Mouse (Mus musculus): ENCODE measurements at regions not wholly inside any gene's neighbourhood (a gene's known extent, or its start where the extent isn't known, plus 50 kb on each side); places are given as distances from the start of the nearest gene placed in this dataset.
"Not testable (repeated sequence)": the region's sequence is repeated elsewhere in the genome, so short reads cannot be mapped to it uniquely, and the experiment has no call there.

GRCm38 (mm10) chr2:162867516-162868029 lies 63.8 kb upstream of the Srsf6 start:
- Histone ChIP-seq H3K36me3 (no peaks in the 10 kb centered on the region), H3K27me3 (peaks cover 13% of the 10 kb centered on the region; the same call in 1 of the 2 replicates), H3K4me1 (replicated peaks) (peaks cover 10% of the 10 kb centered on the region), H3K9ac (0 out of 2 replicates have a peak overlapping the region, but pooled peaks have one; percentile 6), H3K9me3 (no peaks in the 10 kb centered on the region), H3K4me3 (peak overlapping the region; percentile 25), H3K27ac (no peak overlapping the region), H3K4me2 (peak overlapping the region; percentile 53)
- 4% methylated on average over 15 of the region's 15 CpGs for WGBS
- no peak for ATAC-seq (ENCODE audit: low FRiP score)

- Histone ChIP-seq H3K27ac (no peak overlapping the region), H3K36me3 (no peaks in the 10 kb centered on the region), H3K4me3 (peak overlapping the region; percentile 25), H3K9me3 (no peaks in the 10 kb centered on the region), H3K4me2 (peak overlapping the region; percentile 53), H3K27me3 (peaks cover 13% of the 10 kb centered on the region; the same call in 1 of the 2 replicates), H3K4me1 (replicated peaks) (peaks cover 10% of the 10 kb centered on the region), H3K9ac (0 out of 2 replicates have a peak overlapping the region, but pooled peaks have one; percentile 6)
- WGBS: 13% methylated on average over 11 of the region's 11 CpGs
- no peak for ATAC-seq (ENCODE audit: low FRiP score)
Observed at GRCm38 (mm10) chr2:162866613-162867314, 64.6 kb upstream of the Srsf6 start.

- Histone ChIP-seq H3K4me1 (replicated peaks) (peaks cover 10% of the 10 kb centered on the region), H3K9me3 (no peaks in the 10 kb centered on the region), H3K36me3 (no peaks in the 10 kb centered on the region), H3K9ac (no peak overlapping the region), H3K27me3 (peaks cover 13% of the 10 kb centered on the region; the same call in 1 of the 2 replicates), H3K27ac (no peak overlapping the region), H3K4me3 (no peak overlapping the region), H3K4me2 (no peak overlapping the region)
- ATAC-seq (ENCODE audit: low FRiP score): no peak
- WGBS: 74% methylated on average over 1 of the region's 1 CpGs
Observed at GRCm38 (mm10) chr2:162864571-162864970, 66.8 kb upstream of the Srsf6 start.

GRCm38 (mm10) chr2:162854606-162855005 lies 76.7 kb upstream of the Srsf6 start:
- no peak overlapping the region for H3K4me2 ChIP-seq
- H3K9ac ChIP-seq: no peak overlapping the region
- ATAC-seq (ENCODE audit: low FRiP score): no peak
- WGBS: 83% methylated on average over 6 of the region's 6 CpGs
- no peak overlapping the region for H3K4me3 ChIP-seq
- no peaks in the 10 kb centered on the region for H3K36me3 ChIP-seq
- H3K27ac ChIP-seq: no peak overlapping the region
- H3K9me3 ChIP-seq: no peaks in the 10 kb centered on the region
- no peaks in the 10 kb centered on the region for H3K27me3 ChIP-seq
- no peaks in the 10 kb centered on the region for H3K4me1 ChIP-seq (replicated peaks)

GRCm38 (mm10) chr2:162853576-162853975 lies 77.8 kb upstream of the Srsf6 start:
- Histone ChIP-seq H3K4me3 (no peak overlapping the region), H3K9me3 (no peaks in the 10 kb centered on the region), H3K9ac (no peak overlapping the region), H3K4me2 (no peak overlapping the region), H3K4me1 (replicated peaks) (no peaks in the 10 kb centered on the region), H3K27ac (no peak overlapping the region), H3K27me3 (no peaks in the 10 kb centered on the region), H3K36me3 (no peaks in the 10 kb centered on the region)
- 71% methylated on average over 7 of the region's 7 CpGs for WGBS
- ATAC-seq (ENCODE audit: low FRiP score): no peak

GRCm38 (mm10) chr2:162841761-162842160 lies 89.6 kb upstream of the Srsf6 start:
- H3K4me1 ChIP-seq (replicated peaks); ATAC-seq (ENCODE audit: low FRiP score); H3K27me3 ChIP-seq; H3K4me2 ChIP-seq; H3K9ac ChIP-seq; H3K9me3 ChIP-seq; H3K4me3 ChIP-seq; H3K27ac ChIP-seq; H3K36me3 ChIP-seq: not testable (repeated sequence)
- WGBS: 89% methylated on average over 9 of the region's 9 CpGs

GRCm38 (mm10) chr2:162837776-162838175 lies 93.6 kb upstream of the Srsf6 start:
- 58% methylated on average over 2 of the region's 2 CpGs for WGBS
- no peaks in the 10 kb centered on the region for H3K9me3 ChIP-seq
- no peak overlapping the region for H3K27ac ChIP-seq
- peaks cover 4% of the 10 kb centered on the region; the same call in 1 of the 2 replicates for H3K4me1 ChIP-seq (replicated peaks)
- no peaks in the 10 kb centered on the region for H3K27me3 ChIP-seq
- ATAC-seq (ENCODE audit: low FRiP score): no peak
- H3K36me3 ChIP-seq: no peaks in the 10 kb centered on the region
- no peak overlapping the region for H3K4me3 ChIP-seq
- H3K4me2 ChIP-seq: no peak overlapping the region
- H3K9ac ChIP-seq: no peak overlapping the region

- no peaks in the 10 kb centered on the region for H3K27me3 ChIP-seq
- H3K27ac ChIP-seq: no peak overlapping the region
- no peak for ATAC-seq (ENCODE audit: low FRiP score)
- WGBS: 17% methylated on average over 6 of the region's 6 CpGs
- H3K4me1 ChIP-seq (replicated peaks): peaks cover 4% of the 10 kb centered on the region; the same call in 1 of the 2 replicates
- H3K4me2 ChIP-seq: no peak overlapping the region
- H3K36me3 ChIP-seq: no peaks in the 10 kb centered on the region
- H3K9ac ChIP-seq: no peak overlapping the region
- no peaks in the 10 kb centered on the region for H3K9me3 ChIP-seq
- no peak overlapping the region for H3K4me3 ChIP-seq
Observed at GRCm38 (mm10) chr2:162833741-162834140, 97.6 kb upstream of the Srsf6 start.

GRCm38 (mm10) chr2:162818787-162819186 lies 112.5 kb upstream of the Srsf6 start:
- 95% methylated on average over 4 of the region's 4 CpGs for WGBS
- no peaks in the 10 kb centered on the region for H3K9me3 ChIP-seq
- H3K27me3 ChIP-seq: no peaks in the 10 kb centered on the region
- no peak for ATAC-seq (ENCODE audit: low FRiP score)
- no peak overlapping the region for H3K4me3 ChIP-seq
- 0 out of 2 replicates have a peak, but pooled peaks cover 4% of the 10 kb centered on the region for H3K4me1 ChIP-seq (replicated peaks)
- H3K27ac ChIP-seq: no peak overlapping the region
- H3K9ac ChIP-seq: no peak overlapping the region
- no peak overlapping the region for H3K4me2 ChIP-seq
- H3K36me3 ChIP-seq: no peaks in the 10 kb centered on the region

- no peaks in the 10 kb centered on the region for H3K27me3 ChIP-seq
- no peaks in the 10 kb centered on the region for H3K9me3 ChIP-seq
- no peaks in the 10 kb centered on the region for H3K4me1 ChIP-seq (replicated peaks)
- no peaks in the 10 kb centered on the region for H3K36me3 ChIP-seq
- H3K27ac ChIP-seq: no peak overlapping the region
- H3K4me3 ChIP-seq: no peak overlapping the region
- no peak overlapping the region for H3K9ac ChIP-seq
- ATAC-seq (ENCODE audit: low FRiP score): no peak
- 61% methylated on average over 2 of the region's 2 CpGs for WGBS
- no peak overlapping the region for H3K4me2 ChIP-seq
Observed at GRCm38 (mm10) chr2:162814205-162814604, 117.1 kb upstream of the Srsf6 start.

- H3K9ac ChIP-seq: no peak overlapping the region
- WGBS: 86% methylated on average over 10 of the region's 10 CpGs
- H3K4me3 ChIP-seq: no peak overlapping the region
- no peak for ATAC-seq (ENCODE audit: low FRiP score)
- H3K27me3 ChIP-seq: no peaks in the 10 kb centered on the region
- no peaks in the 10 kb centered on the region for H3K4me1 ChIP-seq (replicated peaks)
- no peak overlapping the region for H3K4me2 ChIP-seq
- no peaks in the 10 kb centered on the region for H3K9me3 ChIP-seq
- H3K36me3 ChIP-seq: no peaks in the 10 kb centered on the region
- H3K27ac ChIP-seq: no peak overlapping the region
Observed at GRCm38 (mm10) chr2:162807747-162808146, 123.6 kb upstream of the Srsf6 start.

- WGBS: 75% methylated on average over 4 of the region's 4 CpGs
- ATAC-seq (ENCODE audit: low FRiP score): no peak
Observed at GRCm38 (mm10) chr2:162796528-162796927, 134.8 kb upstream of the Srsf6 start.

GRCm38 (mm10) chr2:162794285-162794684 lies 133.3 kb upstream of the Ptprt start:
- no peaks in the 10 kb centered on the region for H3K36me3 ChIP-seq
- H3K4me2 ChIP-seq: no peak overlapping the region
- no peak overlapping the region for H3K4me3 ChIP-seq
- H3K27ac ChIP-seq: no peak overlapping the region
- 91% methylated on average over 8 of the region's 8 CpGs for WGBS
- no peak overlapping the region for H3K9ac ChIP-seq
- ATAC-seq (ENCODE audit: low FRiP score): no peak
- H3K9me3 ChIP-seq: no peaks in the 10 kb centered on the region
- no peaks in the 10 kb centered on the region for H3K27me3 ChIP-seq
- peaks cover 12% of the 10 kb centered on the region for H3K4me1 ChIP-seq (replicated peaks)

More at GRCm38 (mm10) chr2:162796528-162796927, 134.8 kb upstream of the Srsf6 start:
- Histone ChIP-seq H3K9me3 (no peaks in the 10 kb centered on the region), H3K27me3 (no peaks in the 10 kb centered on the region), H3K4me2 (no peak overlapping the region), H3K4me1 (replicated peaks) (peaks cover 5% of the 10 kb centered on the region), H3K27ac (no peak overlapping the region), H3K4me3 (no peak overlapping the region), H3K9ac (no peak overlapping the region), H3K36me3 (no peaks in the 10 kb centered on the region)

Measured in hindbrain, embryonic 13.5 days (tissue).